Mouse (Mus musculus): ENCODE data around the gene Fars2. TPM values are rescaled to one million over a fixed set of nuclear protein-coding genes. Genes with fewer than 3 reads are reported as not detected.
"Not testable (repeated sequence)": the region's sequence is repeated elsewhere in the genome, so short reads cannot be mapped to it uniquely, and the experiment has no call there.

The Fars2 gene
- polyA plus RNA-seq, 1 experiment from 2014 or later = 37.9 TPM

DNA sequence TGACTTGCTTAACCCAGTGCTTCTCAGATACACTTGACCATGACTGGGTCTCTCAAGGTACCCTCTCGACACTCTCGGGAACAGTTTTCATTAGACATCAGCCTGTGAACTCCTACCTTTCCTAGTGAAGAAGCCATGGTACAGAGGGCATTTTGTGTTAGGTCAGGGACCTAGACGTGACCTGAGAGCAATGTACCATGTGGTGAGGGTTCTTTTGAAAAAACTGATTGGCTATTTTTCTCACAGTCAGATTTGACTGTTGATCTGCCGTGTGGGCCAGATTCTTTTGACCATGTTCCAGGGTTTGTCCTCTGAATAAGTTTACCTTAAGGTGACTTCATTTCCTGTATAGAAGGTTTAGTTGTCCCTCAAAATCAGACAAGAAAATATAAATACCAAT, 275.5 kb downstream of the Fars2 start:
- ATAC-seq = no peak
- H3K9me3 ChIP-seq (ENCODE audit: low read length) = no peaks in the 10 kb centered on the region
- H3K27me3 ChIP-seq (ENCODE audit: insufficient read depth, low read length) = no peaks in the 10 kb centered on the region
- no peaks in the 10 kb centered on the region for H3K36me3 ChIP-seq (replicated peaks; ENCODE audit: insufficient read depth, low read length)
- DNase-seq = no peak
- no peak for TF ChIP-seq EP300 (IDR thresholded peaks at IDR 0.05; ENCODE audit: low read depth)
- TF ChIP-seq CTCF (IDR thresholded peaks at IDR 0.05; ENCODE audit: low read depth) = no peak
- H3K4me1 ChIP-seq (ENCODE audit: insufficient read depth) = no peaks in the 10 kb centered on the region; the same call in 1 of the 2 replicates
- no peak overlapping the region for H3K4me2 ChIP-seq (ENCODE audit: low read depth, low read length)
- no peak overlapping the region for H3K9ac ChIP-seq (replicated peaks)
- 80% methylated on average over 4 of the region's 4 CpGs for WGBS (ENCODE audit: insufficient replicate concordance)
- no peak overlapping the region for H3K4me3 ChIP-seq (ENCODE audit: low read depth, low read length)
- no peak overlapping the region for H3K27ac ChIP-seq (ENCODE audit: low read depth)

- ATAC-seq (no peak), DNase-seq (no peak)
- WGBS (ENCODE audit: insufficient replicate concordance) = 70% methylated on average over 2 of the region's 2 CpGs
Measured at GRCm38 (mm10) chr13:36401011-36401410, 283.8 kb downstream of the Fars2 start.

GRCm38 (mm10) chr13:36413276-36413675, 296.1 kb downstream of the Fars2 start:
- DNase-seq (no peak), ATAC-seq (no peak)
- TF ChIP-seq CTCF (IDR thresholded peaks at IDR 0.05; ENCODE audit: low read depth) = no peak
- TF ChIP-seq EP300 (IDR thresholded peaks at IDR 0.05; ENCODE audit: low read depth) = no peak
- Histone ChIP-seq H3K9ac (replicated peaks) (no peak overlapping the region), H3K4me1 (ENCODE audit: insufficient read depth) (no peaks in the 10 kb centered on the region), H3K27ac (ENCODE audit: low read depth) (no peak overlapping the region), H3K4me2 (ENCODE audit: low read depth, low read length) (no peak overlapping the region), H3K9me3 (ENCODE audit: low read length) (no peaks in the 10 kb centered on the region), H3K27me3 (ENCODE audit: insufficient read depth, low read length) (no peaks in the 10 kb centered on the region), H3K36me3 (replicated peaks; ENCODE audit: insufficient read depth, low read length) (0 out of 2 replicates have a peak, but pooled peaks cover 2% of the 10 kb centered on the region), H3K4me3 (ENCODE audit: low read depth, low read length) (no peak overlapping the region)
- 59% methylated on average over 1 of the region's 1 CpGs for WGBS (ENCODE audit: insufficient replicate concordance)

More at GRCm38 (mm10) chr13:36401011-36401410, 283.8 kb downstream of the Fars2 start:
- Histone ChIP-seq H3K9me3 (ENCODE audit: low read length) (no peaks in the 10 kb centered on the region), H3K27me3 (ENCODE audit: insufficient read depth, low read length) (no peaks in the 10 kb centered on the region), H3K4me2 (ENCODE audit: low read depth, low read length) (no peak overlapping the region), H3K27ac (ENCODE audit: low read depth) (no peak overlapping the region), H3K4me3 (ENCODE audit: low read depth, low read length) (no peak overlapping the region), H3K36me3 (replicated peaks; ENCODE audit: insufficient read depth, low read length) (no peaks in the 10 kb centered on the region), H3K4me1 (ENCODE audit: insufficient read depth) (no peaks in the 10 kb centered on the region), H3K9ac (replicated peaks) (no peak overlapping the region)
- TF ChIP-seq CTCF (IDR thresholded peaks at IDR 0.05; ENCODE audit: low read depth) = no peak
- TF ChIP-seq EP300 (IDR thresholded peaks at IDR 0.05; ENCODE audit: low read depth) = no peak

DNA sequence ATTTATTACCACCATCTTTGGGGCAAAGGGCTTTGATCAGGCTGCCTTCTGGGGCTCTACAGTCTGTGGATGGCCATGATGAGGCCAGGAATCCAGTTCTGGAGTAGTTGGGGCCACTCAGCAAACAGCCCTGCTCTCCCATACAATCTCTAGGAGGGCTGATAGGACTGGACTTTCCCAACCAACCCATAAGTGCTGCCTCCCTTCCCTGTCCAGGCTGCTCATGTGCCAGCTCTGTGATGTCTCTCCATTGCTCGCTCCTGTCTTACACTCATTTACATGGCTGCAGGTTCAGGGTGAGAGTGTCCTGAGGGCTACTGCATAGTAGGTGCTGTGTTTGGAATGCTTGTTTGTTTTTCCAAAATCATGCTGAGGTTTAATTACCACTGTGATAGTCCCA, 298.0 kb downstream of the Fars2 start:
- no peak for DNase-seq
- no peak for TF ChIP-seq EP300 (IDR thresholded peaks at IDR 0.05; ENCODE audit: low read depth)
- TF ChIP-seq CTCF (IDR thresholded peaks at IDR 0.05; ENCODE audit: low read depth) = no peak
- no peak overlapping the region for H3K4me3 ChIP-seq (ENCODE audit: low read depth, low read length)
- no peaks in the 10 kb centered on the region for H3K9me3 ChIP-seq (ENCODE audit: low read length)
- 77% methylated on average over 1 of the region's 1 CpGs for WGBS (ENCODE audit: insufficient replicate concordance)
- H3K27ac ChIP-seq (ENCODE audit: low read depth) = no peak overlapping the region
- H3K9ac ChIP-seq (replicated peaks) = no peak overlapping the region
- 0 out of 2 replicates have a peak, but pooled peaks cover 2% of the 10 kb centered on the region for H3K36me3 ChIP-seq (replicated peaks; ENCODE audit: insufficient read depth, low read length)
- no peak for ATAC-seq
- no peak overlapping the region for H3K4me2 ChIP-seq (ENCODE audit: low read depth, low read length)
- H3K27me3 ChIP-seq (ENCODE audit: insufficient read depth, low read length) = no peaks in the 10 kb centered on the region
- H3K4me1 ChIP-seq (ENCODE audit: insufficient read depth) = no peaks in the 10 kb centered on the region

GRCm38 (mm10) chr13:36416546-36416945, 299.3 kb downstream of the Fars2 start:
- Histone ChIP-seq H3K4me3 (ENCODE audit: low read depth, low read length) (no peak overlapping the region), H3K9me3 (ENCODE audit: low read length) (no peaks in the 10 kb centered on the region), H3K27ac (ENCODE audit: low read depth) (no peak overlapping the region), H3K9ac (replicated peaks) (no peak overlapping the region), H3K4me2 (ENCODE audit: low read depth, low read length) (no peak overlapping the region), H3K36me3 (replicated peaks; ENCODE audit: insufficient read depth, low read length) (no peaks in the 10 kb centered on the region), H3K4me1 (ENCODE audit: insufficient read depth) (no peaks in the 10 kb centered on the region), H3K27me3 (ENCODE audit: insufficient read depth, low read length) (no peaks in the 10 kb centered on the region)
- no peak for DNase-seq
- 56% methylated on average over 4 of the region's 4 CpGs for WGBS (ENCODE audit: insufficient replicate concordance)
- TF ChIP-seq EP300 (IDR thresholded peaks at IDR 0.05; ENCODE audit: low read depth) (no peak), CTCF (IDR thresholded peaks at IDR 0.05; ENCODE audit: low read depth) (no peak)
- no peak for ATAC-seq

GRCm38 (mm10) chr13:36419357-36419756, 302.1 kb downstream of the Fars2 start:
- H3K36me3 ChIP-seq (replicated peaks; ENCODE audit: insufficient read depth, low read length) = no peaks in the 10 kb centered on the region
- no peaks in the 10 kb centered on the region for H3K4me1 ChIP-seq (ENCODE audit: insufficient read depth)
- no peak overlapping the region for H3K27ac ChIP-seq (ENCODE audit: low read depth)
- H3K9ac ChIP-seq (replicated peaks) = no peak overlapping the region
- H3K9me3 ChIP-seq (ENCODE audit: low read length) = no peaks in the 10 kb centered on the region
- ATAC-seq (no peak), DNase-seq (no peak)
- TF ChIP-seq CTCF (IDR thresholded peaks at IDR 0.05; ENCODE audit: low read depth) = peak; percentile 39
- no peak for TF ChIP-seq EP300 (IDR thresholded peaks at IDR 0.05; ENCODE audit: low read depth)
- no peak overlapping the region for H3K4me3 ChIP-seq (ENCODE audit: low read depth, low read length)
- H3K27me3 ChIP-seq (ENCODE audit: insufficient read depth, low read length) = no peaks in the 10 kb centered on the region
- H3K4me2 ChIP-seq (ENCODE audit: low read depth, low read length) = no peak overlapping the region

GRCm38 (mm10) chr13:36422446-36422845, 305.2 kb downstream of the Fars2 start:
- no peak overlapping the region for H3K27ac ChIP-seq (ENCODE audit: low read depth)
- H3K4me2 ChIP-seq (ENCODE audit: low read depth, low read length) = no peak overlapping the region
- no peaks in the 10 kb centered on the region for H3K27me3 ChIP-seq (ENCODE audit: insufficient read depth, low read length)
- TF ChIP-seq CTCF (IDR thresholded peaks at IDR 0.05; ENCODE audit: low read depth) = no peak
- no peak for TF ChIP-seq EP300 (IDR thresholded peaks at IDR 0.05; ENCODE audit: low read depth)
- no peaks in the 10 kb centered on the region for H3K4me1 ChIP-seq (ENCODE audit: insufficient read depth)
- H3K9me3 ChIP-seq (ENCODE audit: low read length) = no peaks in the 10 kb centered on the region
- ATAC-seq = no peak
- H3K9ac ChIP-seq (replicated peaks) = no peak overlapping the region
- no peak for DNase-seq
- no peak overlapping the region for H3K4me3 ChIP-seq (ENCODE audit: low read depth, low read length)
- no peaks in the 10 kb centered on the region for H3K36me3 ChIP-seq (replicated peaks; ENCODE audit: insufficient read depth, low read length)
- 52% methylated on average over 3 of the region's 3 CpGs for WGBS (ENCODE audit: insufficient replicate concordance)

DNA sequence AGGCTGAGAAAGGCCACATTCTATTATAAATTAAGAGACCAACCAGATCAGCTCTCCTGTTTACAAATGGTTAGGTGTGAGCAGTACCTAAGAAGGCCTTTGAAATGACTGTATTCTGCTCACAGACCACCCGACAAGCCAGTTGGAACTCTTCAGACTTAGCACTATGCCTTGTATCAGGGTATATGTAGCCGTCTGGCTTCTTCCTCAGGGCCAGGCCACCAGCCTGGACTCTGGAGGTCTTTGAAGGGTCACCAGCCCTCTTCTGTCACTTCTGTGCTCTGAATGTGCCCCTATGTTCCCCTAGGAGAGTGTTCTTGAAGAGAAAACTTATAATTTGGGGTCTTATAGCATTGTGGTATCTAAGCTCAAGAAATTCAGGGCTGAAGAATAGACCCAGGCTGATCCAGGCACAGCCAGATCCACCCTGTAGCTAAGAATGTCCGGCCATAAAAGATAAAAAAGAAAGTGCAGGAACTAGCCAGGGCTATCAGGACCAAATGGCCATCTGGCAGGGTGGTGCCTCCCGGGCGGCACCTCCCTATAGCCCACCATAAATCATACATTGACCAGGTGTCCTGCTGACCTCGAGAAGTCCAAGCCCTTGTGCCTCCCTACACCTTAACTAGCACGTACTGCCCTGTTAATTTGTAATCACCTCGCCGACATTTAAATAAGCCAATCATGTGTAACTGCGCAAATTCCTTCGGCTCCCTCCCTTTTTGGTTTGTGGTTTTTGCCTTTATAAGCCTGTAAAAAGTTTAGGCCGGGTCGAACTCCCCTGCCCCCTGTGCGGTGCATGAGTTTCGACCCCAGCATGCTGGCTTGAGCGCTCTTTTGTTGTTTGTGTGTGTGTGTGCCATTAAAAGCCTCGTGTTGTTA, 308.9 kb downstream of the Fars2 start:
- H3K4me2 ChIP-seq (ENCODE audit: low read depth, low read length); H3K9me3 ChIP-seq (ENCODE audit: low read length); H3K27ac ChIP-seq (ENCODE audit: low read depth); H3K36me3 ChIP-seq (replicated peaks; ENCODE audit: insufficient read depth, low read length); H3K4me1 ChIP-seq (ENCODE audit: insufficient read depth); H3K27me3 ChIP-seq (ENCODE audit: insufficient read depth, low read length); H3K4me3 ChIP-seq (ENCODE audit: low read depth, low read length); DNase-seq; H3K9ac ChIP-seq (replicated peaks); ATAC-seq: not testable (repeated sequence)
- 83% methylated on average over 15 of the region's 17 CpGs for WGBS (ENCODE audit: insufficient replicate concordance)

Data from liver, postnatal 0 days (tissue).